ENCODE assay signal across 11 mouse cellular contexts in the genomic region with DNA sequence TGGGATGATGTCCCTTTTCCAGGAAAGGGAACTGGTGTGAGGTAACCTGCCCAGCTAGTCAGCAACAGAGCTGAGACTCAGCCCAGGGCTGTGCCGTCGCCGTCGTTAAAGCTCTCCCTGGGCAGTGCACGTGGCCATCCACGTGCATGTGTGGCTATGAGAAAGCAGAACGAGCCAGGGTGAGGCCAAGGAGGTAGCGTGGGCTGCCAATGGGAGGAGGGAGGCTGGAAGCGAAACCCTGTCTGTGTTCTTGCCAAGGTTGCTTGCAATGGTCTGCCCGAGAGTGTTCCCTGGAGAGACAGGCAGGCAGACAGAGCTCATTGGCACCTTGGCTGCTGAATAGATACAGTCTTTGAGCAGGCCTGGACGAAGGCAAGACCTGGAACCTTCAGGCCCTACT. TPM values are rescaled to one million over a fixed set of nuclear protein-coding genes. Genes with fewer than 3 reads are reported as not detected.
DNase-seq lines count a peak whose midpoint lies in the region; ATAC-seq and TF ChIP-seq lines count a peak whose summit lies in the region.
"Had no signal": no experiment of that assay in that cellular context is flagged by ENCODE, and none has a peak within 500 bp of the region (broad histone marks: within the 10 kb centered on the region; RNA-seq: fewer than 3 reads in every experiment).

No protein-coding gene starts in this region.

- no peak overlapping the region for H3K4me2 ChIP-seq in hindbrain, postnatal 0 days (ENCODE audit: low read depth, low read length)
- no peak overlapping the region for H3K4me2 ChIP-seq in hindbrain, embryonic 14.5 days (replicated peaks)
- H3K4me2 ChIP-seq in intestine, embryonic 15.5 days (replicated peaks), result no peak overlapping the region
- H3K4me2 ChIP-seq in liver, embryonic 11.5 days, result no peak overlapping the region
- H3K4me2 ChIP-seq: embryonic facial prominence, embryonic 15.5 days; limb, embryonic 15.5 days had no signal

- ATAC-seq in hindbrain, postnatal 0 days, result peak; percentile 73; the same call in 1 of the 2 replicates
- ATAC-seq in hindbrain, embryonic 14.5 days (ENCODE audit: low FRiP score), result no peak
- no peak for ATAC-seq in intestine, embryonic 15.5 days
- no peak for ATAC-seq in liver, embryonic 11.5 days (replicated peaks; ENCODE audit: low FRiP score)

- no peak overlapping the region for H3K9ac ChIP-seq in hindbrain, postnatal 0 days (replicated peaks; ENCODE audit: low read length)
- H3K9ac ChIP-seq in hindbrain, embryonic 14.5 days, result no peak overlapping the region
- no peak overlapping the region for H3K9ac ChIP-seq in intestine, embryonic 15.5 days
- H3K9ac ChIP-seq in liver, embryonic 11.5 days (ENCODE audit: low read depth, low read length), result no peak overlapping the region; the same call in 1 of the 2 replicates
- H3K9ac ChIP-seq: embryonic facial prominence, embryonic 15.5 days; limb, embryonic 15.5 days had no signal

- H3K27ac ChIP-seq in hindbrain, postnatal 0 days, result no peak overlapping the region; the same call in 1 of the 2 replicates
- no peak overlapping the region for H3K27ac ChIP-seq in hindbrain, embryonic 14.5 days
- no peak overlapping the region for H3K27ac ChIP-seq in intestine, embryonic 15.5 days
- H3K27ac ChIP-seq in liver, embryonic 11.5 days (ENCODE audit: low read depth, low read length), result no peak overlapping the region
- H3K27ac ChIP-seq: embryonic facial prominence, embryonic 15.5 days; limb, embryonic 15.5 days had no signal

- peak; percentile 51 for DNase-seq in hindbrain, postnatal 0 days (ENCODE audit: low spot score)
- DNase-seq in hindbrain, embryonic 14.5 days (ENCODE audit: low spot score), result no peak
- DNase-seq in adipocyte (ENCODE audit: low spot score), result peak; percentile 80
- peak; percentile 78 to 82 for DNase-seq in cerebellum, postnatal 10 days
- peak; percentile 55 to 56 for DNase-seq in heart, postnatal 36 days
- DNase-seq in right cerebral cortex, postnatal 10 days (ENCODE audit: low spot score in 2 of 2), result peak; percentile 76 to 79
- DNase-seq in liver, embryonic 11.5 days (ENCODE audit: low spot score), result no peak

- no peak for TF ChIP-seq CTCF in hindbrain, postnatal 0 days (IDR thresholded peaks at IDR 0.05; ENCODE audit: low read depth)

- no peaks in the 10 kb centered on the region for H3K4me1 ChIP-seq in hindbrain, postnatal 0 days (ENCODE audit: insufficient read depth, low read length)
- H3K4me1 ChIP-seq in hindbrain, embryonic 14.5 days (replicated peaks; ENCODE audit: control insufficient read depth, insufficient read depth, low read length), result no peaks in the 10 kb centered on the region
- no peaks in the 10 kb centered on the region for H3K4me1 ChIP-seq in intestine, embryonic 15.5 days (replicated peaks)
- H3K4me1 ChIP-seq in liver, embryonic 11.5 days (replicated peaks; ENCODE audit: control insufficient read depth, insufficient read depth, low read length), result no peaks in the 10 kb centered on the region
- H3K4me1 ChIP-seq: embryonic facial prominence, embryonic 15.5 days had no signal

- intact Hi-C loops in heart, postnatal 36 days (cut with DNase I), result no loop called here

- H3K4me3 ChIP-seq in hindbrain, postnatal 0 days (ENCODE audit: low read length), result no peak overlapping the region
- no peak overlapping the region for H3K4me3 ChIP-seq in hindbrain, embryonic 14.5 days (replicated peaks; ENCODE audit: low read length)
- H3K4me3 ChIP-seq in intestine, embryonic 15.5 days (replicated peaks), result no peak overlapping the region
- no peak overlapping the region for H3K4me3 ChIP-seq in liver, embryonic 11.5 days (ENCODE audit: low read depth, low read length)
- H3K4me3 ChIP-seq: embryonic facial prominence, embryonic 15.5 days; limb, embryonic 15.5 days had no signal

- WGBS in hindbrain, postnatal 0 days, result 43% methylated on average over 11 of the region's 11 CpGs
- WGBS in hindbrain, embryonic 14.5 days, result 63% methylated on average over 11 of the region's 11 CpGs
- WGBS in intestine, embryonic 15.5 days, result 78% methylated on average over 11 of the region's 11 CpGs
- 79% methylated on average over 11 of the region's 11 CpGs for WGBS in liver, embryonic 11.5 days

- no peaks in the 10 kb centered on the region for H3K36me3 ChIP-seq in hindbrain, postnatal 0 days (ENCODE audit: insufficient read depth, low read length)
- no peaks in the 10 kb centered on the region for H3K36me3 ChIP-seq in hindbrain, embryonic 14.5 days (replicated peaks; ENCODE audit: control insufficient read depth, insufficient read depth)
- H3K36me3 ChIP-seq in intestine, embryonic 15.5 days, result no peaks in the 10 kb centered on the region
- H3K36me3 ChIP-seq in liver, embryonic 11.5 days (ENCODE audit: control insufficient read depth, insufficient read depth, low read length), result no peaks in the 10 kb centered on the region
- H3K36me3 ChIP-seq: embryonic facial prominence, embryonic 15.5 days; G1E; limb, embryonic 15.5 days had no signal

- H3K9me3 ChIP-seq in hindbrain, postnatal 0 days (ENCODE audit: low read length), result no peaks in the 10 kb centered on the region
- H3K9me3 ChIP-seq in hindbrain, embryonic 14.5 days (ENCODE audit: control insufficient read depth, low read length), result no peaks in the 10 kb centered on the region
- H3K9me3 ChIP-seq in intestine, embryonic 15.5 days, result no peaks in the 10 kb centered on the region
- no peaks in the 10 kb centered on the region for H3K9me3 ChIP-seq in liver, embryonic 11.5 days (ENCODE audit: control insufficient read depth, low read length)
- H3K9me3 ChIP-seq: embryonic facial prominence, embryonic 15.5 days; G1E; limb, embryonic 15.5 days had no signal

- no peaks in the 10 kb centered on the region for H3K27me3 ChIP-seq in hindbrain, postnatal 0 days (ENCODE audit: insufficient read depth, low read length)
- H3K27me3 ChIP-seq in hindbrain, embryonic 14.5 days (ENCODE audit: control insufficient read depth, insufficient read depth, low read length), result no peaks in the 10 kb centered on the region
- no peaks in the 10 kb centered on the region for H3K27me3 ChIP-seq in intestine, embryonic 15.5 days (replicated peaks)
- no peaks in the 10 kb centered on the region for H3K27me3 ChIP-seq in liver, embryonic 11.5 days (replicated peaks; ENCODE audit: control insufficient read depth, insufficient read depth, low read length)
- H3K27me3 ChIP-seq: embryonic facial prominence, embryonic 15.5 days; limb, embryonic 15.5 days had no signal

RNA-seq across cellular contexts. Expression of a gene that starts 36.7 kb away (rescaled TPM):
- total RNA-seq in hindbrain, postnatal 0 days (2014; rRNA removed), result 50.2 and 50.9 TPM in 2 replicates
- polyA plus RNA-seq in hindbrain, postnatal 0 days (2015; fragmentation: Nextera tagmentation; extraction: Ambion mirVana), result 26.6 and 29.0 TPM in 2 replicates
- 22.0 and 24.2 TPM in 2 replicates for polyA plus RNA-seq in hindbrain, embryonic 14.5 days (2014; fragmentation: Nextera tagmentation; extraction: Ambion mirVana)
- 10 to 100 TPM; 65.4 to 71.2 TPM for total RNA-seq in heart, postnatal 36 days (2021)
- polyA plus RNA-seq in intestine, embryonic 15.5 days (2015; fragmentation: Nextera tagmentation; extraction: Ambion mirVana), result 28.6 and 31.3 TPM in 2 replicates
- 7.8 and 8.1 TPM in 2 replicates for polyA plus RNA-seq in liver, embryonic 11.5 days (2014; fragmentation: Nextera tagmentation; extraction: Ambion mirVana)
- polyA plus RNA-seq: G1E had no signal

Comparison
In these comparisons a context has a peak if more than half of its experiments do, and no peak if none do; other contexts are left out.
1. DNase-seq: peak in hindbrain, postnatal 0 days (single experiment), adipocyte (single experiment), cerebellum, postnatal 10 days (2 of 2), heart, postnatal 36 days (2 of 2) and right cerebral cortex, postnatal 10 days (2 of 2); none in hindbrain, embryonic 14.5 days (single experiment) and liver, embryonic 11.5 days (single experiment).